Mouse (Mus musculus): Measurements from ENCODE around the gene Gnb5. TPM values are rescaled to one million over a fixed set of nuclear protein-coding genes. Genes with fewer than 3 reads are reported as not detected.
A peak's percentile ranks its signal among the peaks of the same experiment; 100 is the strongest.

Gene Gnb5
- polyA plus RNA-seq, 1 experiment from 2014 or later = 4.5 TPM

- DNase-seq (ENCODE audit: low spot score) = no peak
Measured at GRCm38 (mm10) chr9:75304286-75304685, 1.8 kb upstream of the Gnb5 start.

- DNase-seq (ENCODE audit: low spot score) = no peak
Measured at GRCm38 (mm10) chr9:75307015-75307414, 927 bp downstream of the Gnb5 start.

GRCm38 (mm10) chr9:75308621-75309020 lies 2.5 kb downstream of the Gnb5 start:
- no peak for DNase-seq (ENCODE audit: low spot score)

GRCm38 (mm10) chr9:75312008-75312407 lies 5.9 kb downstream of the Gnb5 start:
- DNase-seq (ENCODE audit: low spot score) = peak; percentile 77

- peak; percentile 22 for DNase-seq (ENCODE audit: low spot score)
Measured at GRCm38 (mm10) chr9:75313138-75313831, 7.2 kb downstream of the Gnb5 start.

- peak; percentile 81 for DNase-seq (ENCODE audit: low spot score)
Measured at GRCm38 (mm10) chr9:75313832-75314516, 7.9 kb downstream of the Gnb5 start.

- no peak for DNase-seq (ENCODE audit: low spot score)
Measured at GRCm38 (mm10) chr9:75314517-75315105, 8.5 kb downstream of the Gnb5 start.

GRCm38 (mm10) chr9:75315238-75315637 lies 9.2 kb downstream of the Gnb5 start:
- no peak for DNase-seq (ENCODE audit: low spot score)

GRCm38 (mm10) chr9:75316771-75317170 lies 10.7 kb downstream of the Gnb5 start:
- DNase-seq (ENCODE audit: low spot score) = no peak

- no peak for DNase-seq (ENCODE audit: low spot score)
Measured at GRCm38 (mm10) chr9:75318196-75318595, 12.1 kb downstream of the Gnb5 start.

GRCm38 (mm10) chr9:75319365-75319764 lies 13.3 kb downstream of the Gnb5 start:
- DNase-seq (ENCODE audit: low spot score) = no peak

GRCm38 (mm10) chr9:75322099-75322885 lies 16.2 kb downstream of the Gnb5 start:
- DNase-seq (ENCODE audit: low spot score) = no peak

- no peak for DNase-seq (ENCODE audit: low spot score)
Measured at GRCm38 (mm10) chr9:75328047-75328446, 22.0 kb downstream of the Gnb5 start.

GRCm38 (mm10) chr9:75330821-75331220 lies 24.7 kb downstream of the Gnb5 start:
- no peak for DNase-seq (ENCODE audit: low spot score)

- DNase-seq (ENCODE audit: low spot score) = no peak
Measured at GRCm38 (mm10) chr9:75334440-75334839, 28.4 kb downstream of the Gnb5 start.

- no peak for DNase-seq (ENCODE audit: low spot score)
Measured at GRCm38 (mm10) chr9:75338016-75338415, 31.9 kb downstream of the Gnb5 start.

GRCm38 (mm10) chr9:75342433-75342832 lies 36.3 kb downstream of the Gnb5 start:
- no peak for DNase-seq (ENCODE audit: low spot score)

- no peak for DNase-seq (ENCODE audit: low spot score)
Measured at GRCm38 (mm10) chr9:75347458-75347857, 41.4 kb downstream of the Gnb5 start, which contains the start of gene Bcl2l10. Gene Bcl2l10 (plus strand): TSS chr9:75347758.

- DNase-seq (ENCODE audit: low spot score) = no peak
Measured at GRCm38 (mm10) chr9:75348066-75348465, 42.0 kb downstream of the Gnb5 start.

GRCm38 (mm10) chr9:75348641-75349040 lies 42.6 kb downstream of the Gnb5 start:
- DNase-seq (ENCODE audit: low spot score) = no peak

- DNase-seq (ENCODE audit: low spot score) = no peak
Measured at GRCm38 (mm10) chr9:75353094-75353493, 47.0 kb downstream of the Gnb5 start.

- DNase-seq (ENCODE audit: low spot score) = no peak
Measured at GRCm38 (mm10) chr9:75355783-75356182, 49.7 kb downstream of the Gnb5 start.

Data from thymus, postnatal 0 days (tissue).